Mouse (Mus musculus) brain, embryonic 14.5 days (tissue): Measurements from ENCODE around the gene Krt18. TPM values are rescaled to one million over a fixed set of nuclear protein-coding genes. Genes with fewer than 3 reads are reported as not detected.
"Not testable (repeated sequence)": the region's sequence is repeated elsewhere in the genome, so short reads cannot be mapped to it uniquely, and the experiment has no call there.

ENCODE experiments used
- DNase-seq: peaks from one replicate; pipeline ENCODE4 v3.0.0-alpha.2; 2011; ENCODE audit warnings: low read depth
- CTCF ChIP-seq: fragments of 200-500 bp; IDR thresholded peaks from 2 replicates; pipeline ENCODE4 v1.5.1; 2012; ENCODE audit warnings: inconsistent platforms, mild to moderate bottlenecking, moderate library complexity, borderline replicate concordance; ENCODE audit not compliant: insufficient read depth, insufficient read length; ENCODE audit errors: extremely low read depth
- POLR2A ChIP-seq: fragments of 200-500 bp; IDR thresholded peaks from 2 replicates; pipeline ENCODE4 v1.6.1; 2012; ENCODE audit warnings: mild to moderate bottlenecking, inconsistent platforms, borderline replicate concordance; ENCODE audit not compliant: poor library complexity, insufficient read depth, insufficient read length, severe bottlenecking; ENCODE audit errors: extremely low read depth
- polyA plus RNA-seq: library from polyadenylated mRNA; depleted of rRNA; stranded (reverse); fragments of >200 nt; gene quantifications from 2 replicates; pipeline ENCODE4 v1.2.3, GENCODE M21; 2012; rRNA removed

The Krt18 gene
- 1.9 and 3.9 TPM in 2 replicates for polyA plus RNA-seq

DNA sequence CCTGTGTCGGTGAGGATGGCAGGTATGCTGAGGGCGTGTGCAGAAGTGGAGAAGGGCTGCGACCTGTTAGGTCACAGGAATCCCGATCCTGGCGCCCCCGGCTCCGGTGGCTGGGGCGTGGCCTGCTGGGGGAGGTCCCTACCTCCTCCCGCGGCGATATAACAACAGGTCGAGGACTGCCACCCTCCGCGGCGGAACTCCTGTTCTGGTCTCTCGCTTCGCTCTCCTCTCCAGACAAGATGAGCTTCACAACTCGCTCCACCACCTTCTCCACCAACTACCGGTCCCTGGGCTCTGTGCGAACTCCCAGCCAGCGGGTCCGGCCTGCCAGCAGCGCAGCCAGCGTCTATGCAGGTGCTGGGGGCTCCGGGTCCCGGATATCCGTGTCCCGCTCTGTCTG is at the start of gene Krt18:
TSS of gene Krt18 (plus strand) at position 141 of the 400 bp plus-strand sequence.
- DNase-seq: no peak
- TF ChIP-seq CTCF (no peak), POLR2A (no peak)

DNA sequence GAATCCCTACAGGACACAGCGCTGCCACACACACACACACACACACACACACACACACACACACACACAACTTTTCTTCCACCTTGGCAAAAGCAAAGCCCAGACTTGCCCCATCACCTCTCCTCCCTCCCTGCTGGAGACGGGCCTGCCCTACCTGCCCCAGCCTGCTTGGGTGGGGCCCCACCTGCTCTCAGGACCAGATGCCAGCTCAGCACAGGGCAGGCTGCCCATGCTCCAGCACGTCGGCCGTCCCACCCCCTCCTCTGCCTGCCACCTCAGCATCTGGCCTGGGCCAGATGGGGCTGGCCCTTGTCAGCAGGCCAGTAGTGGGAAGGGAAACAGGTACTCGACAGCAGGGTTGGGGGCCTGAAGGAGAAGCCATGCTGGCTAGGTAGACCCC is 47.1 kb upstream of the Krt18 start:
- DNase-seq: no peak
- TF ChIP-seq CTCF (no peak), POLR2A (no peak)

DNA sequence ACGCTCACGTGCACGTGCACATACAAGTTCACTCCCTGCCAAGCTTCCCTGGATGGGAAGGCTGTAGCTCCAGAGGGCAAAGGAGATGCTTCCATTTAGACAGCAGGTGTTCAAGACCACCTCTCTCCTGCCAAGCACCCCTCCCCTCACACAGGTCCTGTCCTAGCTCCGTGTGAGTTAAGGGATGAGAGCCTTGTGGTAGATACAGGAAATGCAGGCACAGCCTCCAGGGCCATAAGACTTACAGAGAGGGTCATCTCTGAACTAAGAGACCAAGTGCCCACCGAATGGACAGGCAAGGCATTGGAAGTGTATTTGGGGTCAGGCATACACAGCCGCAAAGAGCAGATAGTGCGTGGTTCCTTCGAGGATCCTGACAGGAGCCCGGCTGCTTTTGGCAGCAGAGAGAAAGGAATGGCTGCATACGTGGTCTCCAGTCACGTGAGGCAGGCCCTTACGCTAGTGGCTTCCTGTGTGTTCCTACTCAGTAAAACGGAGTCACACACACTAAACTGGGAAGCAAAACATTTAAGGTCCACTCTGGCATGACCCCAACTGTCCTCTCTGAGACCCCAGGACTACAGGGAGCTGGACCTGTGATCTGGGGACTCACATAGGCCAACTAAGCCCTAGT is 44.5 kb upstream of the Krt18 start:
- DNase-seq: no peak
- peak; percentile 17; the same call in 1 of the 2 replicates for TF ChIP-seq CTCF
- no peak for TF ChIP-seq POLR2A

DNA sequence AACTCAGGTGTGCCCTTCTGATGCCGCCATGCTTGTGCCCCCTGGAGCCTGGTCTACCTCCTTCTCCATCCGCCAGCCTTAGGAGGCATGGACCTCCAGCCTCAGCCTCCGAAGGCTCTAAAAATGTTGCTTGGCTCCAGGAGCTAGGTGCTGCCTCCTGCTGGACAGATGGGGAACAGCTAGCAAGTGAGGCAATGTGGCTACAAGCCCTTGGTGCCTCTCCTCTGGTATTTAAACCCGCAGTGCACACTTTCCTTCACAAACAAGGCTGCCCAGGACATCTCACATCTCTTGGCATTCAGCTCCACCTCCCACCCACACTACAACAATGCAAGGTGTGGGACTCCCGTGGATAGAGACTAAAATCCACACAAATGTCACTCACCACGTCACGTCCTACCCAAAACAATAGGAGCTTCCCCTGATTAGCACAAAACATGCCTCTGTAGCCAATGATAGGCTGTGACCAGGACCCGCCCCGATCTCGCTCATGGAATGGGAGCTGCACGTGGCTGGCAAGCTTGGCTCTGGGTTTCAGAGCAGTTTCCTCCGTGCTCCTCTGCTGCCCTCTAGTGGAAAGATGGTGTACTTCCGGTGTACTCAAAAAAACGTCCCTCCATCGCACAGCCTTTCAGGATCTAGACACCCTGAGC is 43.9 kb upstream of the Krt18 start:
- TF ChIP-seq POLR2A: no peak
- TF ChIP-seq CTCF: peak; percentile 96
- DNase-seq: peak; percentile 98

DNA sequence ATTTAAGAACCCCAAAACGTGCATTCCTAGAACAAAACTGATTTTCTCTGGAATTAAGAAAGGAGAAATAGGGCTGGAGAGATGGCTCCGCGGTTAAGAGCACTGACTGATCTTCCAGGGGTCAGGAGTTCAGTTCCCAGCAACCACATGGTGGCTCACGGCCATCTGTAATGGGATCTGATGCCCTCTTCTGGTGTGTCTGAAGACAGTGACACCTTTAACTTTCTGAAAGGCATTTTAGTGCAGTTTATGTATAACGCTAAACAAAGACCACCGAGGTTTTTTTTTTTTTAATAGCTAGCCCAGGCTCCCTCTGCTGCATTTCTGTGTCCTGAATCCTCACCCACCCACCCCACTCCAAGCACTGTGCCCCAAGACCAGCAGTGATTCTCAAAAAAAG is 43.2 kb upstream of the Krt18 start:
- DNase-seq: no peak
- TF ChIP-seq POLR2A: no peak
- no peak for TF ChIP-seq CTCF

DNA sequence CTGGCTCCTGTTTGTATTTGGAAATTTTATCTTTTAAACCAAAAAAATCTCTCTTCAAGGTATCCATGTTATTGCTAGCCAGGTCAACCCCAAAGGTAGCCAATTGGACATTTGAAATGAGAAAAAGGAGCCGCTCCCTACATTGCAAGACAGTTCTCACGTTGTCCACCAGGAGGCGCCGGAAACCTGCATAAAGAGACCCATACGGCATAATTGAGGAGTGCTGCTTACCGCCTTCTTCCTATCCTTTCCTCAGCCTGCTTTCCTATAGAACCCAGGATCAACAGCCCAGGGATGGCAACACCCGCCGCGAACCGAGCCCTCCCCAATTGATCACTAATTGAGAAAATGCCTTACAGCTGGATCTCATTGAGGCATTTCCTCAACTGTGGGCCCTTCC is 39.9 kb upstream of the Krt18 start:
- DNase-seq: peak; percentile 87
- TF ChIP-seq CTCF (peak; percentile 94), POLR2A (no peak)

DNA sequence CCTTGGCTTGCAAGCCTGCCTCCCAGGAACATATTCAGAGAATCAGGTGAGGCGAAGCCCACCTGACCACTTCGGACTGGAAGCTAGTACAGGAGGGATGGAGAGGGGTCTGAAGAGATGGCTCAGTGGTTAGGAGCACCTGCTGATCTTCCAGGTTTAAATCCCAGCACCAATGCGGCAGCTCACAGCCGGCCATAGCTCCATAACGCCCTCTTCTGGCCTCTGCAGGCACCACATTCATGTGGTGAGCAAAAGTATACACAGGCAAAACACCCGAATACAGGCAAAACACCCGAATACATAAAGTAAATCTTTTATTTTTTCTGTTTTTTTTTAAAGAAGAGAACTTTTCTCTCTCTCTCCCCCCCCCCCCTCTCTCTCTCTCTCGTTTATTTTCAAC is 39.3 kb upstream of the Krt18 start:
- DNase-seq: no peak
- no peak for TF ChIP-seq CTCF
- TF ChIP-seq POLR2A: no peak

DNA sequence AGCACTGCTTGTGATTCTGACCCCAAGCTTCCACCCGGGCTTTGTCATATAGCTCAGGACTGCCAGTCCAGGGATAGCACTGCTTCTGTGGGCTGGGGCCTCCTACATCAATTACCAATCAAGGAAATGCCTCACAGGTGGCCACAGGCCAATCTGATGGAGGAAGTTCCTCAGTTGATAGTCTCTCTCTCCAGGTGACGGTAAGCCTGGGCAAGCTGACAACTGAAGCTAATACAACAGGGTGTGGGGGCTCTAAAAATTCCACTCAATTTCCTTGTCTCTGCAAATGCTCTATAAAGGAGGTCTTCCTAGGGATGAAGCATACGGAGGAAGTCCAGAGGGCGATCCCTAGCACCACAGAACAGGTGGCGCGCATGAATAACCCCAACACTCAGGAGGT is 37.0 kb upstream of the Krt18 start:
- TF ChIP-seq CTCF: no peak
- no peak for TF ChIP-seq POLR2A
- DNase-seq: no peak

DNA sequence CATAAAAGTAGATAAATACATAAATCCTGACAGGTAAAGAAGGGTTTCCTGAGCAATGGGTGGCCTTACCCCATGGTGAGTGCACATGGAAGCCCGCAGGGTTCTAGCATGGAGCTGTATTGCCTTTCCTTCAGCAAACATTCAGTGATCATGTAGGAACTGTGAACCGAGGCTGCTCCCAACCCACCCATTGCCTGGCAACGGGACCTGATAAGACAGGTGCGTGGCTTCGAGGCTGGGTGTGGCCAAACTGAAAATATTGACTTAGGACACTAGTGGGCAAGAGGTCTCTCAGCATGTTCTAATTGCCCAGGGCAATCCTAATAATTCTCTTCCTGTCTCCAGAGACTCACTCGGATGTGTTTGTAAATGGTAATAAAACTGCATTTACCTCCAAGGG is 33.6 kb upstream of the Krt18 start:
- no peak for DNase-seq

DNA sequence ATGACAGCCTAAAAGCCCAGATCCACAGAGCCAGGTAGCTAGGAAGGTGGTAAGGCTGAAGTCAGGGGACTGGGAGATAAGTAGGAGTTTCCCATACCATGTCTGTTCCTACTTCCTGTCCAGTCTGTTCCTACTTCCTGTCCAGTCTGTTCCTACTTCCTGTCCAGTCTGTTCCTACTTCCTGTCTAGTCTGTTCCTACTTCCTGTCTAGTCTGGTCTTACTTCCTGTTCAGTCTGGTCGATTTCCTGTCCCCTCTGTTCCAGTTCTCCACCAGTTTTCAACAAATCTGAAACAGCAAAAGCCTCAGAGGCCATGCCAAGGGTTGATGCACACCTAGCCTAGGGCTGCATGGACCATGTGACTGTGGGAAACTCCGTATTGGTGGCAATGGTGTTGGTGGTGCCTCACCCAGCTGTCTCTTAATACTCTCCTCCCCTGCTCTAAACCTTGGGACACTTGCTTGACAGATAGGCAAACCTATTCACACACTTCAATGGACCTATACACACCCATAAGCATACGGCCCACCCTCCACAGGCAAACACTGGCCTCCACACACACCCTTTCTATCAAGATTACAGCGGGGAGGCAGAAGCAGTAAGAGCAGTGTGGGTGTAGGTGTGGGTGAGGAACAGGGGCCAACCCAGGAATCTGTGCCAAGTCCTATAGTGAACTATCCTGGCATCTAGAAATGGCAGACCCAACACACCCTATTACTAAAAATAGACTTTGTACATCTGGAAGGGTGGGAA is 32.3 kb upstream of the Krt18 start:
- no peak for TF ChIP-seq POLR2A
- TF ChIP-seq CTCF: no peak
- DNase-seq: no peak

More for the DNA sequence above, 33.6 kb upstream of the Krt18 start:
- no peak for TF ChIP-seq CTCF
- no peak for TF ChIP-seq POLR2A

DNA sequence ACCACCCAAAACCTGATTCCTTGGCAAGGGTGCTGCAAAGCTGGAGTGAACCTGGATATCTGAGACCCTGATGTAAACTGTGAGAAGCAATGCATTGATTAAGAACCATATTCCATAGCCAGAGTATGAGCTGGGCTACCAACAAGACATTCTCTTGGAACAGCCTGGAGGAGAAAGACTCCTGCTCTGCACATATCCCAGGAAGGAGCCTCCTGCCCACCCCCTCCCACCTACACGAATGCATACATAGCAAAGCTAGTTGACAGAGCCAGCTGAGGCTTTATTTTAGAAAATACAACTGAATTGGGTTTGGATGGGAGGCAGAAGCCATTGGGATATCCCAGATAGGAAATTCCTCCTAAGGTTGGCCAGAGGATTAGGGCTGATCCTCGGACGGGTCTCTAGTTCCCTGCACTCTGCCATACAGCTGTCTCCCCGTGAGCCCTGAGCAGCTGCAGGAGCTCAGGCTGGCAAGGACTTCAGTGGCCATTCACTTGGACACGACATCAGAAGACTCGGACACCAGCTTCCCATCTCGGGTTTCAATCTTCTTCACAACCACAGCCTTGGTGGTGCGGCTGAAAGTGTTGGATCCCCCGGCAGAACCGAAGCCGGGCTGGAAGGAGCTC is 31.4 kb upstream of the Krt18 start:
- DNase-seq: not testable (repeated sequence)
